Mouse (Mus musculus) CH12.LX (cell line): ENCODE results near the gene Ssx2ip. TPM values are rescaled to one million over a fixed set of nuclear protein-coding genes. Genes with fewer than 3 reads are reported as not detected.

Experiments
- DNase-seq: peaks from one replicate; pipeline ENCODE4 v3.0.0-alpha.2; 2013; ENCODE audit errors: extremely low read depth
- H3K27ac ChIP-seq: 2 replicates; pipeline ENCODE4 v1.5.1; 2012; ENCODE audit warnings: low read depth, mild to moderate bottlenecking, control low read depth, moderate library complexity; ENCODE audit not compliant: insufficient read depth
- H3K27me3 ChIP-seq: replicated peaks from 2 replicates; pipeline ENCODE3; 2012; ENCODE audit warnings: inconsistent platforms
- H3K36me3 ChIP-seq, 2 experiments: replicated peaks in 1 of 2; 2 replicates each; pipeline versions ENCODE3 to v1.6.1; 2012; ENCODE audit warnings: inconsistent platforms in 1 of 2, low read length in 1 of 2, mild to moderate bottlenecking in 1 of 2, mixed read lengths in 1 of 2, moderate library complexity in 1 of 2; ENCODE audit not compliant: control insufficient read depth in 1 of 2, insufficient read depth in 1 of 2
- H3K4me1 ChIP-seq, 2 experiments: 2 replicates each; pipeline ENCODE4 v1.6.1; 2012; ENCODE audit warnings: inconsistent platforms in 1 of 2, moderate library complexity in 1 of 2; ENCODE audit not compliant: insufficient read depth in 2 of 2, control insufficient read depth in 1 of 2
- H3K4me2 ChIP-seq: 2 replicates; pipeline ENCODE4 v1.6.1; 2012; ENCODE audit warnings: low read depth, mild to moderate bottlenecking, control low read depth; ENCODE audit not compliant: poor library complexity, insufficient read depth, severe bottlenecking
- H3K4me3 ChIP-seq, 3 experiments: fragments of 150-350 bp in 1 of 3; sonication (generic) in 1 of 3; replicated peaks in 1 of 3; 2 replicates each; pipeline versions ENCODE3 to v1.5.1; 2011 to 2012; ENCODE audit warnings: low read depth in 2 of 3, low read length in 2 of 3, mild to moderate bottlenecking in 2 of 3, moderate library complexity in 2 of 3, control low read depth in 1 of 3, improper control_type of control experiment in 1 of 3, inconsistent platforms in 1 of 3, mixed read lengths in 1 of 3; ENCODE audit not compliant: poor library complexity in 1 of 3
- H3K79me2 ChIP-seq: replicated peaks from 2 replicates; pipeline ENCODE4 v1.6.1; 2012; ENCODE audit warnings: mild to moderate bottlenecking, moderate library complexity; ENCODE audit not compliant: control insufficient read depth, poor library complexity, insufficient read depth, severe bottlenecking; ENCODE audit errors: extremely low read depth
- H3K9ac ChIP-seq: 2 replicates; pipeline ENCODE4 v1.6.1; 2012; ENCODE audit warnings: low read depth, mild to moderate bottlenecking, control low read depth, moderate library complexity; ENCODE audit not compliant: insufficient read depth
- H3K9me3 ChIP-seq: replicated peaks from 2 replicates; pipeline ENCODE3; 2012; ENCODE audit warnings: low read length, inconsistent platforms, mixed read lengths
- BHLHE40 ChIP-seq: IDR thresholded peaks from 2 replicates; pipeline ENCODE4 v1.6.1; 2011; ENCODE audit warnings: mild to moderate bottlenecking, low read depth, low read length, improper control_type of control experiment
- CTCF ChIP-seq, 2 experiments: IDR thresholded peaks in 1 of 2; conservative IDR thresholded peaks in 1 of 2; 2 replicates each; pipeline ENCODE4 v1.5.1; 2011 to 2012; ENCODE audit warnings: low read depth in 2 of 2, low read length in 2 of 2, improper control_type of control experiment in 1 of 2, inconsistent platforms in 1 of 2, mild to moderate bottlenecking in 1 of 2, moderate library complexity in 1 of 2
- E2F4 ChIP-seq: IDR thresholded peaks from 2 replicates; pipeline ENCODE4 v1.6.1; 2011; ENCODE audit warnings: low read depth, low read length, improper control_type of control experiment; ENCODE audit not compliant: insufficient replicate concordance
- ELF1 ChIP-seq: IDR thresholded peaks from 2 replicates; pipeline ENCODE4 v1.6.1; 2014; ENCODE audit warnings: low read depth, mild to moderate bottlenecking, inconsistent platforms, low read length, improper control_type of control experiment
- ETS1 ChIP-seq: conservative IDR thresholded peaks from 2 replicates; pipeline ENCODE4 v1.6.1; 2012; ENCODE audit warnings: low read depth, mild to moderate bottlenecking, inconsistent platforms, low read length, improper control_type of control experiment, moderate library complexity
- HCFC1 ChIP-seq: IDR thresholded peaks from 2 replicates; pipeline ENCODE4 v1.6.1; 2012; ENCODE audit warnings: low read depth, mild to moderate bottlenecking, inconsistent platforms, low read length, improper control_type of control experiment
- JUN ChIP-seq: IDR thresholded peaks from 2 replicates; pipeline ENCODE4 v1.6.1; 2011; ENCODE audit warnings: low read depth, mild to moderate bottlenecking, low read length, improper control_type of control experiment, moderate library complexity; ENCODE audit not compliant: insufficient read depth
- JUND ChIP-seq: conservative IDR thresholded peaks from 2 replicates; pipeline ENCODE4 v1.6.1; 2011; ENCODE audit warnings: low read depth, low read length, improper control_type of control experiment
- KAT2A ChIP-seq: IDR thresholded peaks from 2 replicates; pipeline ENCODE4 v1.6.1; 2012; ENCODE audit warnings: low read length, improper control_type of control experiment, inconsistent platforms; ENCODE audit not compliant: insufficient replicate concordance
- MAFK ChIP-seq: IDR thresholded peaks from 2 replicates; pipeline ENCODE4 v1.6.1; 2011; ENCODE audit warnings: low read length, improper control_type of control experiment; ENCODE audit not compliant: insufficient replicate concordance
- MAX ChIP-seq: IDR thresholded peaks from 2 replicates; pipeline ENCODE4 v1.6.1; 2011; ENCODE audit warnings: low read length, improper control_type of control experiment
- MEF2A ChIP-seq: IDR thresholded peaks from 2 replicates; pipeline ENCODE4 v1.6.1; 2014; ENCODE audit warnings: low read depth, mild to moderate bottlenecking, inconsistent platforms, low read length, improper control_type of control experiment, borderline replicate concordance
- MXI1 ChIP-seq: IDR thresholded peaks from 2 replicates; pipeline ENCODE4 v1.6.1; 2011; ENCODE audit warnings: mild to moderate bottlenecking, low read depth, low read length, improper control_type of control experiment
- MYC ChIP-seq: IDR thresholded peaks from 2 replicates; pipeline ENCODE4 v1.6.1; 2011; ENCODE audit warnings: low read depth, mild to moderate bottlenecking, improper control_type of control experiment, low read length
- NELFE ChIP-seq: IDR thresholded peaks from 2 replicates; pipeline ENCODE4 v1.6.1; 2011; ENCODE audit warnings: low read depth, low read length, improper control_type of control experiment
- NRF1 ChIP-seq: IDR thresholded peaks from 2 replicates; pipeline ENCODE4 v1.6.1; 2014; ENCODE audit warnings: low read depth, mild to moderate bottlenecking, inconsistent platforms, low read length, improper control_type of control experiment, moderate library complexity
- PAX5 ChIP-seq: IDR thresholded peaks from 2 replicates; pipeline ENCODE4 v1.6.1; 2012; ENCODE audit warnings: low read length, inconsistent platforms, mixed read lengths
- POLR2A ChIP-seq: IDR thresholded peaks from 2 replicates; pipeline ENCODE4 v1.6.1; 2011; ENCODE audit warnings: low read depth, mild to moderate bottlenecking, improper control_type of control experiment, low read length
- POLR2AphosphoS2 ChIP-seq: IDR thresholded peaks from 2 replicates; pipeline ENCODE4 v1.6.1; 2011; ENCODE audit warnings: low read depth, low read length, improper control_type of control experiment
- RAD21 ChIP-seq: IDR thresholded peaks from 2 replicates; pipeline ENCODE4 v1.6.1; 2011; ENCODE audit warnings: low read depth, mild to moderate bottlenecking, low read length, improper control_type of control experiment, moderate library complexity
- RCOR1 ChIP-seq: conservative IDR thresholded peaks from 2 replicates; pipeline ENCODE4 v1.6.1; 2012; ENCODE audit warnings: low read depth, mild to moderate bottlenecking, inconsistent platforms, low read length, improper control_type of control experiment
- SIN3A ChIP-seq: IDR thresholded peaks from 2 replicates; pipeline ENCODE4 v1.6.1; 2012; ENCODE audit warnings: low read length, improper control_type of control experiment, inconsistent platforms
- TCF12 ChIP-seq: IDR thresholded peaks from 2 replicates; pipeline ENCODE4 v1.6.1; 2014; ENCODE audit warnings: low read depth, mild to moderate bottlenecking, inconsistent platforms, low read length, improper control_type of control experiment
- USF1 ChIP-seq: IDR thresholded peaks from 2 replicates; pipeline ENCODE4 v1.6.1; 2014; ENCODE audit warnings: low read depth, mild to moderate bottlenecking, inconsistent platforms, low read length, improper control_type of control experiment
- USF2 ChIP-seq: conservative IDR thresholded peaks from 2 replicates; pipeline ENCODE4 v1.6.1; 2011; ENCODE audit warnings: low read depth, low read length, improper control_type of control experiment
- ZNF384 ChIP-seq: IDR thresholded peaks from 2 replicates; pipeline ENCODE4 v1.6.1; 2012; ENCODE audit warnings: low read depth, low read length, improper control_type of control experiment, inconsistent platforms
- dilution Hi-C: fragments of 300-500 bp; cut with MboI; formaldehyde crosslinking; loops from 2 replicates; pipeline ENCODE4 v1.14.3; 2020; ENCODE audit warnings: low sequenced_read_pairs; ENCODE audit not compliant: extremely low pct_unique_long_range_greater_than_20kb, extremely low pct_ligation_motif_present
- in situ Hi-C: fragments of 300-500 bp; cut with MboI; formaldehyde crosslinking; loops from 3 replicates; pipeline ENCODE4 v1.14.3; 2019; ENCODE audit warnings: low sequenced_read_pairs, low pct_ligation_motif_present, low pct_unique_long_range_greater_than_20kb, mixed read lengths
- polyA plus RNA-seq: library from polyadenylated mRNA; unstranded; fragments of >175 nt; gene quantifications from 2 replicates; pipeline ENCODE4 v1.2.1, GENCODE M21; 2012; ENCODE audit warnings: low read depth; ENCODE audit not compliant: insufficient read length
- total RNA-seq, 2 experiments: library from RNA; depleted of rRNA; stranded (reverse); fragments of 300-350 nt in 1 of 2; fragments of >200 nt in 1 of 2; gene quantifications; 2 replicates each; pipeline ENCODE4 v1.2.3; 2012 to 2014

The Ssx2ip gene
- total and polyA plus RNA-seq, 3 experiments, result 28.0 to 32.6 (median 31.9) TPM

DNA sequence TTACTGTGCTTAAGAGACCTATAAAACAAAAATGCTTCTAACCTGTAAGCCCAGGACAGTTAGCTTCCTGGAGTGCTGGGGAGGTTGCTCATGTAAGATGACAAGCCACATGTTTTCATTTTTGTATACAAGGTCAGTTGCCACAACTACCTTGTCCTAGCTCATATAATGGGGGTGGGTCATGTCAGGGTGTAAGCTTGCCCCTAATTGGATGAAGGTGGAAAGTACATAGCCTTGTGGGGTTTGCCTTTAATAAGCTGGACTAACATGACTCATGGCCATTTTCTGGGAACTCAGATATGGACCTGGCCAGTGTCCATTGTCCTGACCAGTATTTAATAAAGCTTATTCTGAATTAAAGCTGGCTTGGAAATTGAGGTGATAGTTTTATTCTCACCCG, 7.5 kb upstream of the Ssx2ip start:
- dilution Hi-C loops, result no loop called here
- Histone ChIP-seq H3K4me3 (no peak overlapping the region), H3K9me3 (no peaks in the 10 kb centered on the region), H3K27ac (no peak overlapping the region), H3K79me2 (no peaks in the 10 kb centered on the region), H3K4me2 (no peak overlapping the region), H3K9ac (no peak overlapping the region), H3K4me1 (peaks cover 0 to 2% of the 10 kb centered on the region in 2 experiments; a peak in 1 of 4 replicates), H3K27me3 (peaks cover 13% of the 10 kb centered on the region), H3K36me3 (no peaks in the 10 kb centered on the region)
- in situ Hi-C loops, result no loop called here
- TF ChIP-seq JUN (no peak), POLR2A (no peak), MXI1 (no peak), HCFC1 (no peak), PAX5 (no peak), RAD21 (no peak), E2F4 (no peak), TCF12 (no peak), USF2 (no peak)
- no peak for DNase-seq

DNA sequence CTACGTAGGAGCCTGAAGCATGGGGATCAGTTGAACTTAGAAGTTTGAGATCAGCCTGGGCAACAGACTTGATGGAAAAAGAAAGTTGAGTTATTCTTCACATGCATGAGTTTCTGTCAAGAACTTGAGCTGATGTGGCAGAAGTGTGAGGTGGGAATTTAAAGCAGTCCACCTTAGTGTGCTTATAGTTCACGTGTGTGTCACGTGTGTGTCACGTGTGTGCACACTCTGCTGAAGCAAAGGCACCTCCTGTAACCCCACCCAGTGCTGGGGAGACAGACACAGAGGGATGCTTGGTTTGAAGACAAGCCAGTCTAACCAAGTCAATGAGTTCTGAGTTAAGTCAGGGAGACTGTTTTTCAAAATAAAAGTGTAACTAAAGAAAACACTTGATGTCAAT, 6.6 kb upstream of the Ssx2ip start:
- no peak for DNase-seq
- Histone ChIP-seq H3K9ac (no peak overlapping the region), H3K4me2 (no peak overlapping the region), H3K27ac (no peak overlapping the region), H3K36me3 (no peaks in the 10 kb centered on the region), H3K4me1 (peaks cover 0 to 2% of the 10 kb centered on the region in 2 experiments; a peak in 1 of 4 replicates), H3K27me3 (peaks cover 15% of the 10 kb centered on the region), H3K9me3 (peaks cover 8% of the 10 kb centered on the region), H3K79me2 (no peaks in the 10 kb centered on the region), H3K4me3 (no peak overlapping the region)
- dilution Hi-C loops, result no loop called here
- TF ChIP-seq ELF1 (no peak), USF1 (peak; percentile 24), USF2 (peak; percentile 45), MAX (peak; percentile 50; the same call in 1 of the 2 replicates), NELFE (no peak), BHLHE40 (peak; percentile 89)
- in situ Hi-C loops, result no loop called here

DNA sequence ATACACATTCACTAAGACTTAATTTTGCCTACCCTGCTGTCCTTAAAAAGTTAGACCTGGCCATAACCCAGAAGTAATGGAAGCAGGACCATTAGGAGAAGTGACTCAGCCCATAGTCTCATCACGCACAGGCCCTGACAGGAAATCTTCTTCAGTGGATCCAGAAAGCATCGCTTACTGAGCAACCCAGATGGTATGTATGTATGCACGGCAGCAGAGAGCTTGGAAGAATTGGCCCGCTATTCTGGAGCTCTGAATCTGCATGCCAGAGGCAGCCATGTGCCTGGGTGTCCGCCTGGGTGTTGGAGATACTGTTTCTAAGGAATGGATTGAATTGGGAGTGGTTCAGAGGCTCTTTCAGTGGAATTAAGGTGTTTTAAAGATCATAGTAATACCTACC, 5.2 kb upstream of the Ssx2ip start:
- dilution Hi-C loops, result no loop called here
- H3K4me2 ChIP-seq, result no peak overlapping the region
- DNase-seq, result no peak
- no peak overlapping the region for H3K9ac ChIP-seq
- H3K79me2 ChIP-seq, result no peaks in the 10 kb centered on the region
- H3K4me1 ChIP-seq, result peaks cover 2 to 7% of the 10 kb centered on the region in 2 experiments; a peak in 3 of 4 replicates
- H3K36me3 ChIP-seq, result no peaks in the 10 kb centered on the region
- peaks cover 15% of the 10 kb centered on the region for H3K9me3 ChIP-seq
- no peak overlapping the region for H3K27ac ChIP-seq
- TF ChIP-seq KAT2A (no peak), ZNF384 (no peak), NELFE (no peak), ELF1 (no peak), USF1 (no peak), ETS1 (no peak), CTCF (conservative IDR thresholded peaks at IDR 0.05 in 1 of 2, IDR thresholded peaks at IDR 0.05 in 1 of 2; ENCODE audit: low read depth in 2 of 2, low read length in 2 of 2) (no peak), RCOR1 (no peak), SIN3A (no peak), MEF2A (no peak), MXI1 (no peak), MAFK (no peak), POLR2A (no peak), MYC (no peak), NRF1 (no peak), JUND (no peak), POLR2AphosphoS2 (no peak), USF2 (no peak)
- TF ChIP-seq, all 38 proteins: peak for 0
- no peak overlapping the region for H3K4me3 ChIP-seq
- H3K27me3 ChIP-seq, result peaks cover 18% of the 10 kb centered on the region
- in situ Hi-C loops, result no loop called here
